Comparison of ENCODE assay signal across 9 mouse cellular contexts in the genomic region with DNA sequence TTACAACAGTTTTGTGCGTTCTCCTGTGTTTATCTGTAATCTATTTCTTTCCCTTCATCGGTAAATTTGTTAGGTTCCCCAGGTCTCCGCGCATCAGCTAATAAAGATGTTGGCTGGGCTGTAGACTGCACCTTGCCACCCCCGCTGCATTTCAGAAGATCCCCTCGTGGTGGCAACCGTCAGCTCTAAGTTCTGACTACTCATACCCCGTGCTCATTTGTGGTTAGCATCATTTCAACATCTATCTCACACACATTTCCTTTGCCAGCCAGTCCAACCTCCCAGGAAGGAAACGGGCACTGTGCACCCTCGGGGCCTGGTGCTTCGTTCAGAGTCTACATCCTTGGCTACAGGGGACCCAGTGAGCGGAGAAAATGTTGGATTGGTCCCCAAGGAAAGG. TPM values are rescaled to one million over a fixed set of nuclear protein-coding genes. Genes with fewer than 3 reads are reported as not detected.
DNase-seq lines count a peak whose midpoint lies in the region; ATAC-seq and TF ChIP-seq lines count a peak whose summit lies in the region.
"Had no signal": no experiment of that assay in that cellular context is flagged by ENCODE, and none has a peak within 500 bp of the region (broad histone marks: within the 10 kb centered on the region; RNA-seq: fewer than 3 reads in every experiment).

No protein-coding gene starts in this region.

- H3K4me2 ChIP-seq in lung, postnatal 0 days (replicated peaks; ENCODE audit: low read depth, low read length) = no peak overlapping the region

- no peaks in the 10 kb centered on the region for H3K27me3 ChIP-seq in lung, postnatal 0 days (replicated peaks; ENCODE audit: insufficient read depth, low read length)
- peaks cover under 1% of the 10 kb centered on the region for H3K27me3 ChIP-seq in Patski
- H3K27me3 ChIP-seq in hindbrain, embryonic 10.5 days (ENCODE audit: insufficient read depth, poor library complexity, severe bottlenecking) = peaks cover 3% of the 10 kb centered on the region; the same call in 1 of the 2 replicates

- CTCF ChIA-PET in Patski (lab: Charles Lee) = interaction anchor here (1.1 to 3.0 kb wide), 4 partner anchors 9 to 163 kb away, joined by 3 to 11 read pairs (median 7); no protein-coding TSS in a partner anchor

- in situ Hi-C loops in Patski (cut with MboI; ENCODE audit: low pct_unique_long_range_greater_than_20kb) = loop anchor here (5.0 kb wide), 2 partner anchors 120 to 335 kb away; no protein-coding TSS in a partner anchor

- no peak overlapping the region for H3K4me3 ChIP-seq in lung, postnatal 0 days (ENCODE audit: low read depth, low read length)
- no peak overlapping the region for H3K4me3 ChIP-seq in hindbrain, embryonic 10.5 days

- ATAC-seq in lung, postnatal 0 days = no peak
- peak; percentile 41 for ATAC-seq in Patski

- WGBS in lung, postnatal 0 days = 60% methylated on average over 12 of the region's 12 CpGs
- WGBS in hindbrain, embryonic 10.5 days = 78% methylated on average over 12 of the region's 12 CpGs

- no peak for TF ChIP-seq EP300 in lung, postnatal 0 days (IDR thresholded peaks at IDR 0.05)

- peak; percentile 49 for DNase-seq in lung, postnatal 0 days (ENCODE audit: low spot score)
- DNase-seq in lung, adult 18-20 months = no peak
- no peak for DNase-seq in Patski (ENCODE audit: low read depth, low spot score)
- DNase-seq in lung, postnatal 25 days (ENCODE audit: low spot score) = peak; percentile 44
- peak; percentile 39 for DNase-seq in telencephalon, adult 2 months (ENCODE audit: low read depth, low spot score)
- no peak for DNase-seq in heart, postnatal 4 days
- no peak for DNase-seq in adrenal gland, postnatal 36 days
- no peak for DNase-seq in hindbrain, embryonic 10.5 days (ENCODE audit: low spot score)
- DNase-seq: kidney, adult 8-10 months had no signal

- peak; percentile 30 for TF ChIP-seq CTCF in lung, postnatal 0 days (IDR thresholded peaks at IDR 0.05)
- TF ChIP-seq CTCF in Patski (IDR thresholded peaks at IDR 0.05) = no peak

- no peaks in the 10 kb centered on the region for H3K9me3 ChIP-seq in lung, postnatal 0 days (ENCODE audit: low read length)
- H3K9me3 ChIP-seq in hindbrain, embryonic 10.5 days = no peaks in the 10 kb centered on the region

- no peak overlapping the region for H3K9ac ChIP-seq in lung, postnatal 0 days (replicated peaks; ENCODE audit: low read depth)

- POLR2A ChIA-PET in Patski (lab: Charles Lee) = no interaction called here

- no peaks in the 10 kb centered on the region for H3K36me3 ChIP-seq in lung, postnatal 0 days (ENCODE audit: insufficient read depth, low read length)
- H3K36me3 ChIP-seq in hindbrain, embryonic 10.5 days = no peaks in the 10 kb centered on the region

- H3K27ac ChIP-seq in lung, postnatal 0 days (ENCODE audit: low read length) = no peak overlapping the region
- no peak overlapping the region for H3K27ac ChIP-seq in hindbrain, embryonic 10.5 days

- H3K4me1 ChIP-seq in lung, postnatal 0 days (ENCODE audit: insufficient read depth, low read depth, low read length) = no peaks in the 10 kb centered on the region
- H3K4me1 ChIP-seq in hindbrain, embryonic 10.5 days (replicated peaks) = peaks cover 38% of the 10 kb centered on the region

RNA-seq across cellular contexts. Expression of a gene that starts 51.5 kb away (rescaled TPM):
- 0.07 and 0.08 TPM in 2 replicates for polyA plus RNA-seq in lung, postnatal 0 days (2015; fragmentation: Nextera tagmentation; extraction: Ambion mirVana)
- polyA plus RNA-seq in Patski (2021) = not detected
- total RNA-seq in heart, postnatal 4 days (2021) = 1 to 10 TPM in 1 of 2 experiments, under 1 TPM in 1; 0.74 to 1.6 TPM
- total RNA-seq in adrenal gland, postnatal 36 days (2021) = under 1 TPM; 0.50 to 0.53 TPM
- polyA plus RNA-seq in hindbrain, embryonic 10.5 days (2016; fragmentation: Nextera tagmentation; extraction: Ambion mirVana) = 3.1 and 8.2 TPM in 2 replicates

Comparison
In these comparisons a context has a peak if more than half of its experiments do, and no peak if none do; other contexts are left out.
1. DNase-seq: peak in lung, postnatal 0 days (single experiment), lung, postnatal 25 days (single experiment) and telencephalon, adult 2 months (single experiment); none in lung, adult 18-20 months (0 of 2), Patski (single experiment), heart, postnatal 4 days (single experiment), adrenal gland, postnatal 36 days (0 of 2) and hindbrain, embryonic 10.5 days (single experiment).